Mouse (Mus musculus) forebrain, embryonic 10.5 days (tissue): ENCODE measurements around the gene Abraxas1. TPM values are rescaled to one million over a fixed set of nuclear protein-coding genes. Genes with fewer than 3 reads are reported as not detected.

Source experiments
- DNase-seq: peaks from one replicate; pipeline ENCODE4 v3.0.0-alpha.2; 2017; ENCODE audit warnings: low spot score; ENCODE audit errors: extremely low spot score
- H3K27ac ChIP-seq: fragments of 300-500 bp; sonication (generic); 2 replicates; pipeline ENCODE4 v1.5.1; 2016; ENCODE audit warnings: mild to moderate bottlenecking
- H3K27me3 ChIP-seq: fragments of 300-500 bp; sonication (generic); 2 replicates; pipeline ENCODE4 v1.6.1; 2016; ENCODE audit warnings: mild to moderate bottlenecking; ENCODE audit not compliant: poor library complexity, severe bottlenecking
- H3K36me3 ChIP-seq: fragments of 300-500 bp; sonication (generic); replicated peaks from 2 replicates; pipeline ENCODE4 v1.6.1; 2016; ENCODE audit warnings: mild to moderate bottlenecking, moderate library complexity
- H3K4me1 ChIP-seq: fragments of 300-500 bp; sonication (generic); 2 replicates; pipeline ENCODE4 v1.6.1; 2016
- H3K4me3 ChIP-seq: fragments of 300-500 bp; sonication (generic); 2 replicates; pipeline ENCODE4 v1.5.1; 2016; ENCODE audit warnings: mild to moderate bottlenecking, moderate library complexity
- H3K9me3 ChIP-seq: fragments of 300-500 bp; sonication (generic); 2 replicates; pipeline ENCODE4 v1.6.1; 2016; ENCODE audit warnings: mild to moderate bottlenecking, moderate library complexity
- WGBS: fragments of 180-500 bp; shearing (Covaris S2); methylation state at CpG from one replicate; pipeline ENCODE4 v1.1.7; 2016; 5-methylcytosine and 5-hydroxymethylcytosine counted together
- polyA plus RNA-seq: library from polyadenylated mRNA; unstranded; fragments of >200 nt; fragmentation: Nextera tagmentation; extraction: Ambion mirVana; gene quantifications from 2 replicates; pipeline ENCODE4 v1.2.1, GENCODE M21; 2016

The Abraxas1 gene
- polyA plus RNA-seq, 1 experiment from 2014 or later: 36.0 TPM

GRCm38 (mm10) chr5:100760049-100760663, 60.6 kb downstream of the Abraxas1 start:
- Histone ChIP-seq H3K27ac (no peak overlapping the region), H3K4me1 (no peaks in the 10 kb centered on the region), H3K36me3 (peaks cover 54% of the 10 kb centered on the region), H3K4me3 (no peak overlapping the region), H3K9me3 (peaks cover 4% of the 10 kb centered on the region; the same call in 1 of the 2 replicates), H3K27me3 (no peaks in the 10 kb centered on the region)
- 87% methylated on average over 10 of the region's 10 CpGs for WGBS
- DNase-seq: no peak

DNA sequence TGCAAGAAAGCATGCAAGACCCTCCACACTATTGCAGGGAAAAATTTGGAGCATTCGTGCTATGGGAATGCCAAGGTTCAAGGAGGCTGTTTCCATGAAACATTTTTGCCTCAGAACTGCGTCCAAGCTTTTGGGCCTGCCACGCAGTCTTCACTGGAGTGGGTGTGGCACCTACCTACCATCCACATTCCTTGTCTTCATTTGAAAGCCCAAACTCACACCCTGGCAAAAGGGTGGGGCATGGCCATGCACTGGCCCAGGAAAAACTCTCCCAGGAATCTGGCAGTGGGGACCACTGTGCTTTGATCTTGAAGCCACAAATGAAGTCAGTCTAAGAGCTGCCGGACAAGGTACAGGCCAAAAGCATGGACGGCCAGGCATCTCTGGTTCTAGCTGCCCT, 62.6 kb downstream of the Abraxas1 start:
- peaks cover 33% of the 10 kb centered on the region for H3K36me3 ChIP-seq
- no peak overlapping the region for H3K4me3 ChIP-seq
- WGBS: 96% methylated on average over 5 of the region's 5 CpGs
- H3K27ac ChIP-seq: no peak overlapping the region
- peaks cover 4% of the 10 kb centered on the region; the same call in 1 of the 2 replicates for H3K9me3 ChIP-seq
- no peaks in the 10 kb centered on the region for H3K27me3 ChIP-seq
- no peak for DNase-seq
- no peaks in the 10 kb centered on the region for H3K4me1 ChIP-seq

Other genes with a start within 250 kb of the Abraxas1 start
- 2.5 and 2.9 TPM in 2 replicates for gene Plac8, start 248.7 kb downstream of the Abraxas1 start, polyA plus RNA-seq
- 53.2 and 56.2 TPM in 2 replicates for gene Coq2, start 145.8 kb downstream of the Abraxas1 start, polyA plus RNA-seq
- 0.59 and 0.79 TPM in 2 replicates for gene Hpse, start 101.2 kb downstream of the Abraxas1 start, polyA plus RNA-seq
- gene Helq, start 22.4 kb downstream of the Abraxas1 start, polyA plus RNA-seq: 26.0 and 26.7 TPM in 2 replicates
- gene Mrps18c, start 22.3 kb downstream of the Abraxas1 start, polyA plus RNA-seq: 202 and 217 TPM in 2 replicates
- gene Gpat3, start 24.7 kb upstream of the Abraxas1 start, polyA plus RNA-seq: 0.23 and 0.41 TPM in 2 replicates